Mouse (Mus musculus) CD4-positive helper T cell, adult 2 months (primary cell): ENCODE data around the gene S100a13.

Experiments used
- DNase-seq: peaks from one replicate; pipeline ENCODE4 v3.0.0-alpha.2; 2012; ENCODE audit warnings: low read depth, missing footprints, low spot score

Gene S100a13

DNA sequence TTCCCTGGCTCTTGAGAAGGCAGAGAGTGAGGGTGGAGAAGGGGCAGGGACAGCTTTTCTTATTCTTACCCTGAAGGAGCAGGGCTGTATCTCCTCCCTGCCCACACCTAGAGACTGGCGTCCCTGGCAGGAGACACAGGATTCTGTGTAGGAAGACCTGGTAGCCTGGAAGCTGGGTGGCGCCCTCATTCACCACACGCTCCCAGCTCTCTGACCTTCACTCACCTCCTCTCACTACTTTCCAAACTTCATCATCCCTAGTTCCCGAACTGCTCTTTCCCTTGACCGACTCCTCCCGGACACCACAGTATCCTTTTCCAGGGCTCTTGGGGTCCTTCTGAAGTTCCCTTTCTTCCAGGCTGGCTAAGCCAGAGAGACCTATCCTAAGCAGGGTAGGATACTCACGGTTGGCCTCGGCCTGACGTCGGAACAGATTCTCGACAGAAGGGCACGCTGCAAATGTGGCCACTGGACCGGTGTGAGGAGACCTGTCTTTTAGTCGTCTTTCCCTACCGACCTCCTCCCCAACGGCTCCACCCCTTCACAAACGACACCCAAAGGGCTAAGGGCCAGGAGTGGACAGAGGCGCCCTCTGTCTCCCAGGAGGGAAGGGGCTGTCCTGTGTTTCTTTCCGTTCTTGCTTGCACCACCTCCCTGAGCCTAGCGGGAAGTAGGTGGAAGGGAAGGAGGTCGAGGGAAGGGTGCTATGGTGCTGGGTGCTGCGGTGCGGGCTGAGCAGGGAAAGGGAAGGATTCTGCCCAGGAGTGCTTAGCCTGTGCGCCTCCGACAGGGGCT is at the start of gene S100a13, which contains the start of gene S100a1:
Gene S100a13, plus strand, starts transcription at position 640 of the 795 bp plus-strand sequence.
Gene S100a1, minus strand, starts transcription at position 597 of the 795 bp plus-strand sequence.
- DNase-seq: peak; percentile 37

- DNase-seq: no peak
Measured at GRCm38 (mm10) chr3:90464552-90465080, 49.6 kb upstream of the S100a13 start.

DNA sequence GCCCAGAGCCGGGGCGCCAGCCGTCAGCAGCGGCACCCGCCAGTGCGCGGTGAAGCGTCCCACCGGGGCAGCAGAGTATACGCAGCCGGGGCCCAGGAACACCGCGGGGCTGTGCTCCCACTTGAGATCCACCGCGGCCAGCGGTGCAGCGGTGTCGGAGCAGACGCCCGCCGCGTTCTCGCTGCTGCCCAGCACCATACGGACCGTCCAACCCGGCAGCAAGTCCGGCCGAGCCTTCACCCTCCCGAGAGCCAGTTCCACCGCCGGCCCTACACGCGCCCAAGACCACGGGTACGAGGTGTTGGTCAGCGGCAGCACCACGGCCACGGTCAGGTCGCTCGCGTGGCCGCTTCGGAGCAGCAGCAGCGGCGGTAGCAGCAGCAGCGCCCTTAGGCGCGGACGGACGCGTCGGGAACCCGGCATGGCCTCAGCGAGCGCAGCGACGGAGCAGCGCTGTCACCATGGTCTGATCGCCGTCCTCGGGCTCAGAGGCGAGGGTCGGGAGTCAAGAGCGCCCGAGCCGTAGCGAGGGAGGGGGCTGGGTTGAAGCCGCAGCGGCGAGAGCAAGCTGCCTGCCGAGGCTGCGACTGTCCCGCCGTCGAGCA is 49.1 kb upstream of the S100a13 start:
- DNase-seq: peak; percentile 39

DNA sequence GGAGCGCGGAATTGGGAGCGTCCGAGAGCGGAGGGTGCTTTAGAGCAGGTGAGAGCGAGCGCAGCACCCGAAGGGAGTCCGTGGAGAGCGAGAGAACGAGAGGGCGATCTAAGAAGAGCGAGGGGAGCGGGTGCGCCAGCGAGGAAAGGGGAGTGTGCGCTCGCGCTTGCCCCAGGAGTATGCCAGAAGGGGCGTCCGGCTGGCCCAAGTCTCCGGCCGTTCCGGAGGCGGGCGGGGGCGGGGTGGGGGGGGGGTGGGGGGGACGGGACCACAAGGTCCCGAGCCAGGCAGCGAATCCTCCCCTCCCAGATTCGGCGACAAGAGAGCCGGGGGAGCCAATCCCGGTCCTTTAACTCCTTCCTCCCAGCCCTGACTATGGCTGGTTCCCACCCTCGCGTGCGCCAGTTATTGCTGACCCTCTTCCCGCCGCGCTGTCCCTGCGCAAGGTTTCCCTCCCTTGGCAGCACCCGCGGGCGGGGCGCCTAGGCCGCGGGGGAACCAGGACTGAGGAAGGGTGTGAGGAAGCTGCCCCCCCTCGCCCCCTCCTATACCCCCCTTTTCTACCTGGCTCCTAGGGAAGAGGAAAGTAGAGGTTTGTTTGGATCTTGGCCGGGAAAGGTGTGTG is 48.4 kb upstream of the S100a13 start, which contains the start of gene Npr1:
Gene Npr1, minus strand, starts transcription at position 181 of the 625 bp plus-strand sequence.
- no peak for DNase-seq

DNA sequence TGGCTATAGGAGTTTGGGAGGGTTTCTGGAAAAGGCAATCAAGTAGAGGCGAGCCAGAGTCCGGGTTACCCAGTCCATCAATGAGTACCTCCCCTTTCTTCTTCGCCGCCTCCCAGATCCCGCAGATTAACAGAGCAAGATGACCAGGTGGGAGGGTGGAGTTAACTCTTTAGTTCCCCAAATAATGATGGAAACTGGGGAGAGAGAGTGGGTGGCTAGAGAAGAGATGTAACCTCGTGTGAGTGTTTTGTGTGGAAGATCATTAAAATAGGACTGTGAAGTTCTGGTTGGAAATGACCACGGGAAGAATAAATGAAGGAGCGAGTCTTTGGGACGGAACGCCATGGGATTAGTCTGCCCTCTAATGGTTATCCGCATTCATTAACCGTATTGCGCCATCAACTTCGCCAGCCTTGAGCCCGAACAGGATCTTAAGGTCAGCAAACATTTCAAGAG is 47.9 kb upstream of the S100a13 start:
- peak; percentile 32 for DNase-seq

DNA sequence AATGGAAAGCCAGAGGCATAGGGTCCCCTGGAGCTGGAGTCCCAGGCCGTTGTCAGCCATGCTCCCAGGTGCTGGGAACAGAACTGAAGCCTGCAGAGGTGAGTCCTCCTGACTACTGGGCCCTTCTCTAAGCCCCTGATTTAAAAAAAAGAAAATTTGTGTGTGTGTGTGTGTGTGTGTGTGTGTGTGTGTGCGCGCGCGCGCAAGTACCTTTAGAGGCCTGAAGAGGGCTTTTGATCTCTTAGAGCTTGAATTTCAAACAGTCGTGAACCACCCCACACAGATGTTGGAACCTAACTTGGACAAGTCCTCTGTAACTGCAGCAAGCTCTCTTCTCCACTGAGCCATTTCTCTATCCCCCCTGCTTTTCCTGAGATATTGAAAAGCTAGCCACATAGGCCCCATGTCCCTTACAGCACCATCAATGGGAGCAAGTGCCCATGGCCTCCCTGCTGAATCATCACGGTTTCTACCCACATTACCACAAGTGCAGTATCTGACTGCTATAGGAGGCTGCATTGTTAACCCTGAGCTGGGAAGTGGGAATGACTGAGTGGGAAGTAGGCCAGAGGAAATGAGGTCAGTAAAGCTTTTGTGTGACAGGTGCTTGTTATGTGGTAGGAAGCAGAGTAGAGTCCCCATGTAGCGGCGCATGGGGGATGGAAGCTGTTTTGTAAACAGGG is 46.5 kb upstream of the S100a13 start:
- DNase-seq: no peak

DNA sequence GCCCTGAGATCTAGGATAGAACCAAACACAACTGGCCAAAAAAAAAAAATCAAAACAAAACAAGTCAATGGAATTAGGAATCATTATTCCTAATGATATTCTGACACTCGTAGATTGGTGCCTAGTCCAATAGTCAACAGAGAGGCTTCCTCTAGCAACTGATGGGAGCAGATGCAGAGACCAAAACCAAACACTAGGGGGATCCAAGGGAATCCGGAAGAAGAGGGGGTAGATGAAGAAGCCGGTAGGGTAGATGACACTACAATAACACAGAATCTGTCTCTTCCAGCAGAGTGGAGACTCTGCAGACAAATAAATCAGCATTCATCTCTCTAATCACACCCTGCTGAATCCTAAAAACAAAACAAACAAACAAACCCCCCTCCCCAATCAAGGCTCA is 42.0 kb upstream of the S100a13 start:
- peak; percentile 79 for DNase-seq

GRCm38 (mm10) chr3:90475151-90475830 is 38.9 kb upstream of the S100a13 start:
- peak; percentile 31 for DNase-seq

GRCm38 (mm10) chr3:90475831-90476611 is 38.2 kb upstream of the S100a13 start, which contains the start of gene Ilf2:
Gene Ilf2 (plus strand): TSS chr3:90476126.
- DNase-seq: peak; percentile 98

DNA sequence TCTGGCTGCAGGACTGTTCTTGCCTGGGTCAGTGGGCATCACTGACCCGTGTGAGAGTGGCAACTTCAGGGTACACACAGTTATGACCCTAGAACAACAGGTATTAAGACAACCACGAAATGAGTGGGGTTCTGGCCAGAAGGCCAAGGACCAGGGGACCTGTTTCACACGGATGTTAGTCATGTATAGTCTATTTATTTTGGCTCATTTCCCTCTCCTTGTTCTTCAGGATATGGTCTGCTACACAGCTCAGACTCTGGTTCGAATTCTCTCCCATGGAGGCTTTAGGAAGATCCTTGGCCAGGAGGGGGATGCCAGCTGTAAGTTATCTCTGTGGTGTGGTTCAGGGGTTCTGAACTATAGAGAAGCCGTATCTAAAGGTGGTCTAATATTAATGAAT is 27.2 kb upstream of the S100a13 start:
- no peak for DNase-seq

DNA sequence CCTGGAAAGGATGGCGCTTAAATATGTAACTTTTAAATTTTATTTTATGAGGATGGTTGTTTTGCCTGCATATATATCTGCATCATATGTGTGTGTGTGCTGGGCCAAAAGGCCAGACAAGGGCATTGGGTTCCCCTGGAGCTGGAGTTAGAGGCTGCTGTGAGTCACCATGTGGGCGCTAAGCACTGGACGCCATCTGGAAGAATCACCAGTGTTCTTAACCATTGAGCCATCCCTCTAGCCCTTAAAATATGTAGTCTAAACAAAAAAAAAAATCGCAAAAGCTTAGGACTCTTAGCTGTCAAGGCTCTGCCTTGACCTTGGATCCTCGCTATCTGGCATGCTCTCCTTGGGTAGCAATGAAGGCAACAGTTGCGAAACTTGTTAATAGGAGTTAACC is 25.7 kb upstream of the S100a13 start:
- no peak for DNase-seq

DNA sequence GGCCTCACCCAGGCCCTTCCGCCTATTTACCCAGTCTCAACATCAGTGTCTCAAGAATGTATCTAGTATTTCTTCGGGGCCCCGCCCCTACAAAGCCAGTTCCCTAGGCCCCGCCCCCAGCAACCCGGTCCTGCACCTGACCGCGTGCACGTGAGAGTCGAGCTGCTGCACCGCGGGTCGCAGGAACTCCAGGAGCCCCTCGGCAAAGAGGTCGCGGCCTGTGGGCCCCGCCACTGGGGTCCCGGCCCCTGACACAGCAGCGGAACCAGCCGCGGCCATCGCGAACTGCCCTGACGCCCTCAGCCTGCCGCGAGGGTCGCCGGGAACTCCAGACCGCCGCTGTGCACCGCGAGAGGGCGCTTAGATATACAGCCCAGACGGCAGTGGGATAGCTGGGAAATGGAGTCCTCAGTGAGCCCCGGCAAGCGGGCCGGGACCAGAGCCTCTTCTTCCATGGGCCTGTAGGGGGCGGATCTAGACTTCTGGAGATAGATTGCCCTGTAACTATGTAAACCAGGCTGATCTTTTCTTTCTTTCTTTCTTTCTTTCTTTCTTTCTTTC is 23.5 kb upstream of the S100a13 start, which contains the start of gene Snapin:
Gene Snapin, minus strand, starts transcription at position 338 of the 561 bp plus-strand sequence.
- peak; percentile 96 for DNase-seq

GRCm38 (mm10) chr3:90491350-90491749 is 22.9 kb upstream of the S100a13 start:
- DNase-seq: peak; percentile 77

- DNase-seq: no peak
Measured at GRCm38 (mm10) chr3:90493831-90494540, 20.2 kb upstream of the S100a13 start.

GRCm38 (mm10) chr3:90495850-90496525 is 18.2 kb upstream of the S100a13 start:
- no peak for DNase-seq

DNA sequence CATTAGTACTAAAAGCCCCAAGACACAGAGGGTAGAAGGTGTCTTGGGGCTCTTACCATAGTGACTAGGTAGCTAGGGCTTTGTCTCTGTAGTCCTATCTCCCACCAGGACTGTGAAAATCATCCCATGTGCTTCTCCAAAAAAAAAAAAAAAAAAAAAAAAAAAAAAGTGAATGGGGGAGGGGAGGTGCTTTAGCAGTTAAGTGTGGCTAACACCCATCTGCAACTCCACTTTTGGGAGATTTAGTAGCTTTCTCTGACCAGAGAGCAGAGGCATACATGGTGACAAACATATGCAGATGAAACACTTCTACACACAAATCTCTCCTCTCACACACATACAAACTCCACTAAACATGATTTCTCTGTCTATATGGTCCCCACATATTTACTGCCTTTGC is 16.6 kb upstream of the S100a13 start:
- no peak for DNase-seq

DNA sequence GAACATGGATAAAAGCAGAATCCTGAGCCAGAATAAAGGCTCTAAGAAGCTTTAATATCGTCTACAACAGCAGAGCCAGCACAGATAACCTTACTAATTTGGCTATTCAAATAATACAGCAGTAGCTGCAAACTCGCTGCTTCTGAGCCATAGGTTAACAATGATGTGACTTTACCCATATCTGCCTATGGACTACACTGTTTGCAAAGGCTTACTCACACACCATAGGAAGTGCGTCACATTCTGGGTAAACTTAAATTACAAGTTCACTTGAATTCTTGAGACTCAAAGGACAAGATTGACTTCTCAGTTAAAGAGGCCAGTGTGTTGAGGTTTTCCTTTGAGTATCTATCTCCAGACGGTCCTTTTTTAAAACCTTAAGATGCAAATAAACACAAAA is 10.8 kb upstream of the S100a13 start:
- no peak for DNase-seq

GRCm38 (mm10) chr3:90505216-90505615 is 9.0 kb upstream of the S100a13 start:
- DNase-seq: no peak
